Mouse (Mus musculus): ENCODE measurements around the gene Galnt12.

- TF ChIP-seq ZNF384 (IDR thresholded peaks at IDR 0.05; ENCODE audit: low read depth, low read length) = no peak
- no peak for TF ChIP-seq CHD2 (IDR thresholded peaks at IDR 0.05; ENCODE audit: low read depth, low read length)
- no peak for TF ChIP-seq ZC3H11A (IDR thresholded peaks at IDR 0.05; ENCODE audit: borderline replicate concordance, low read depth, low read length)
Observed at GRCm38 (mm10) chr4:47103561-47103960, 11.9 kb downstream of the Galnt12 start.
